Mouse (Mus musculus) embryo, embryonic 11 days (tissue): ENCODE results near the gene 4930432K21Rik.

Experiments used
- DNase-seq: peaks from one replicate; pipeline ENCODE4 v3.0.0-alpha.2; 2015

The 4930432K21Rik gene

GRCm38 (mm10) chr8:84193566-84193965 lies 45.7 kb downstream of the 4930432K21Rik start:
- DNase-seq: no peak

DNA sequence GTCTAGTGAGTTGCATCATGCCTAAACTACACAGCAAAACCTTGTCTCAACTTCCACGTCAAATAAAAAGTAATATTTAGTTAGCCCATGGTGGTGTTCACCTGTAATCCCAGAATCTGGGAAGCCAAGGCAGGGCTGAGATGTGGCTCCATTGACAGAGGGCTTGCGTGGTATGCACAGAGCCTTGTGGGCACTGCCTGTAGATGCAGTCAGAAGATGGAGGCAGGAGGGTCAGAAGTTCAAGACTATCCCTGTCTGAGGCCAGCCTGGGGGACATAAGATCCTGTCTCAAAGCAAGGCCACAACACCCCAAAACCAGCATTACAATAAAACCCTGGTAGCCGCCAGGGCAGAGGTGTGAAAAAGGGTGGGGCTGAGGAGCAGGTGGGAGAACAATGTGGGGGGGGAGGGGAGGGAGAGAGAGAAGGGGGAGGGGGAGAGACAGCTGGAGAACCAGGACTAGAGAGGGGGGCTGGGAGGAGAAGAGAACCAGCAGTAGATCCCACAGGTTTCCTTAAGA lies 46.5 kb downstream of the 4930432K21Rik start:
- no peak for DNase-seq

- peak; percentile 97 for DNase-seq
These were observed 49.5 kb downstream of the 4930432K21Rik start for GRCm38 (mm10) chr8:84197141-84197921.

DNA sequence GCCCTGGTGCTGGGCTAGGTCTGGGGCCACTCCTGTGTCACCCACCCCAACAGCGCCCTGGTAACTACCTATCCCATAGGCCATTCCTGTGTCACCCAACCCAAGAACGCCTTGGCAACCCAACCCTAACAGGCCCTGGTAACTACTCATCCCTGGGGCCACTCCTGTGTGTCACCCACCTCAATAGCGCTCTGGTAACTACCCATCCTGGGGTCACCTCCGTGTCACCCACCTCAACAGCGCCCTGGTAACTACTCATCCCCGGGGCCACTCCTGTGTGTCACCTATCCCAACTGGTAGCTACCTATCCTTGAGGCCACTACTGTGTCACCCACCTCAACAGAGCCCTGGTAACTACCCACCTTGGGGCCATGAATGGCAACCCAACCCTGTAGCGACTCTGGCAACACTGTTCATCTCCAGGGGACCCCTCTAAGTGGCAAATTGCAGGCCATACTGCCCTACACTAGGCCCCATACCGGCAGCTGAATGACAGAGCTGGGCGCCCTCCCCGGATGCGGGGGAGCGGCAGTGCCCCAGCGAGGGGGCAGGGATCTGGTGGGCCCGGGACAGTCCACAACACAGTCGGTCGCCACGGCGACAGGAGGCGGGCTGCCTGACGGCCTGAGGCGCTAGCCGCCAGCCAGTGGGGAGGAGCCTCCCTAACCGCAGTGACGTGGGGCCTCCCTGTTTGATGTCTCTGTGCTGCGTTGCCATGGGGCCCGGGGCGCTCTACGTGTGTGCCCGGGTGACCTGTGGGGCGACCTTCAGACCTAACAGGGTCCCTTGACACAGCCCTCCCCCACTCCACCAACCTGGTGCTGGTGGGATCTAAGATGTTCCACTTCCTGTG lies 50.3 kb downstream of the 4930432K21Rik start:
- peak; percentile 96 for DNase-seq

DNA sequence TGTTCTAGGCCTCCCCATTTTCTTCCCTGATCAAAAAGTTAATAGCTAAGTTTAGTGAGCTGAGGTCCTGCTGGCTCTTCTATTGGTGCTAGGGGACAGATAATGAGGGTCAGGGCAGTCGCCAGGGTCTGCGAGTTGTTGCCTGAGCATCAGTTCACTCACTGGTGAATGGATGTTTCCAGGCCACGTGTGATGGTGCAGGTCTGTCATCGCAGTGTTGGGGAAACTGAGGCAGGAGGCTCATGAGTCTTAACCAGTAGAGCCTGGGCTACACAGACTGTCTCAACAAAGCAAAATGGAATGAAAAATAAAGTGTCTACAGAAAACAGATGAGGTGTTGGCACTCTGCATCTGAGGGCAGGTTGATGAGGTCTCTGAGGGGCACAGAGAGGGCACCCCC lies 51.0 kb downstream of the 4930432K21Rik start:
- no peak for DNase-seq

GRCm38 (mm10) chr8:84199348-84200125 lies 51.7 kb downstream of the 4930432K21Rik start:
- DNase-seq: no peak

DNA sequence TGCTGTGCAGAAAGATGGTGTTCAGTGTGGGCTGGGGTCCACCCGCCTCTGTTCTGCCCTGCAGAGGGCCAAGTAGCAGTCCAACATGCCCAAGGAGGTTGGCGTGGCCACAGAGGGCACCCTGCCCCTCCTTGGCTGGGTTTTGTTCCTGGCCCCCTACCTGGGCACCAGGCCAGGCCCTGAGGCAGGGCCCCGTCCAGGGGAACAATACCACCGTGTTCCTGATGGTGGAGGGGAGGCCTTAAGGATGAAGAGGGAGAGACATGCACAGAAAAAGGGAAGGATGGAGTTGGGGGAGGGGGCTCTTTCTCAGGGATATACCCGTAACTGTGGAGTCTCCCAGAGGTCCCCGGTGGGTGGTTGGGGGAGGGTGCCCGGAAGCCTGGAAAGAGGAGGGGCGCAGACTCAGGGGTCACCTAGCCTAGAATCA lies 52.3 kb downstream of the 4930432K21Rik start:
- no peak for DNase-seq

DNA sequence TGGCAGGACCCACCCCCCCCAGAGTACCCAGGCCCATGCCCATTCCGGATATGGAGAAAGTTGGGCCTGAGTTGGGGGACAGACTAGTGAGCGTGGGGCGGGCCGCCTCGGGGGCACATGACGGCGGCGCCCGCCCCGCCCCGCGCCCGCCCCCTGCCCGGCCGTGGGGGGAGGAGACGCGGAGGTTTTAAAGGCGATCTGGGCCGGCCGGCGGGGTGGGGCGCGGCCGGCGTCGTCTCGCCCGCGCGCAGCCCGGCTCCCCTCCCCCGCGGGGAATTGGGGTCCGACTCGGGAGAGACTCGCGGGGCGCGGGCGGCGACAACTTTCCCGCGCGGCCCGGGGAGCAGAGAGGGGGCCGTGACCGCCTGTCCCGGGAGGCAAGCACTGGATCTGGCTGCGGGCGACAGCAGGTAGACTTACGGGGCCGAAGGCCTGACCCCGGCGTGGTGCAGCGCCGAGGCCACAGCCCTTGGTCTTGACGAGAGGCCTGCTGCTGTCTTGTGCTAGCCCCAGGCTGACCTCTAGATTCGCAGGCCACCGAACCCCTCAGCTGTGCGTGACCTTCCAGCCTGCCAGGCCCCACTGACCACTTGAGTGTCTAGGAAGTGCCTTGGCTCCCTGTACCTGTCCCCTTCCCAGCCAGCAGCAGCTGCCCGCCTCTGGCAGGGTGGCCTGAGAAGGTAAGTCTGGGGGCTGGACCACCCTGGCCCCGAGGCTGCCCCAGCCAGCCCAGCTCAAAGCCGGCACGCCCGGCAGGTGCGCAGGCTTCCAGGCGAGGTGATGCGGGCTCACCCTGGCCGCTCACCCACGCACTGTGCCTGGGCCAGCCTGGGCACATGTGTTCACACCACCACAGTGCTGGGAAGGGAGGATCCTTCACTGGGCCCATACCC lies 53.1 kb downstream of the 4930432K21Rik start:
- peak; percentile 78 for DNase-seq

- no peak for DNase-seq
These were observed 53.9 kb downstream of the 4930432K21Rik start for GRCm38 (mm10) chr8:84201545-84202245.

DNA sequence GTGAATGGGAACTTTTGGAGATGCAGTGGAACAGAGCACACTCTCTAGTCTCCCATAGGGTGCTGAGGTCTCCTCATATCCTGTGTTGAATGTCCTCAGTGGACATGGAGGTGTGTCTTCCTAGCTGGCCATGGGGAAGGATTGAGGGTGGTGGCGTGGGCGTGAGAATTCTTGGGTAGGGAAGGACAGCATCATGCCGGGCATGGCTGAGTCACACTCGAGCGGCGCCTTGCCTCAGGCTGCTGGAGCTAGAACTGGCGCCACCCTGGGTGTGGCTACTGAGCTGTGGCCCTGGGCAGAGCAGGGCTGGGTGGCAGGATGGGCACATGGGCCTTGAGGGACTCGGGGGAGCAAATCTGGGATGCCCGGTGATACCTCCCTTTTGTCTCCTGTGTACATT lies 54.6 kb downstream of the 4930432K21Rik start:
- DNase-seq: no peak

GRCm38 (mm10) chr8:84202938-84203917 lies 55.4 kb downstream of the 4930432K21Rik start:
- DNase-seq: peak; percentile 83

DNA sequence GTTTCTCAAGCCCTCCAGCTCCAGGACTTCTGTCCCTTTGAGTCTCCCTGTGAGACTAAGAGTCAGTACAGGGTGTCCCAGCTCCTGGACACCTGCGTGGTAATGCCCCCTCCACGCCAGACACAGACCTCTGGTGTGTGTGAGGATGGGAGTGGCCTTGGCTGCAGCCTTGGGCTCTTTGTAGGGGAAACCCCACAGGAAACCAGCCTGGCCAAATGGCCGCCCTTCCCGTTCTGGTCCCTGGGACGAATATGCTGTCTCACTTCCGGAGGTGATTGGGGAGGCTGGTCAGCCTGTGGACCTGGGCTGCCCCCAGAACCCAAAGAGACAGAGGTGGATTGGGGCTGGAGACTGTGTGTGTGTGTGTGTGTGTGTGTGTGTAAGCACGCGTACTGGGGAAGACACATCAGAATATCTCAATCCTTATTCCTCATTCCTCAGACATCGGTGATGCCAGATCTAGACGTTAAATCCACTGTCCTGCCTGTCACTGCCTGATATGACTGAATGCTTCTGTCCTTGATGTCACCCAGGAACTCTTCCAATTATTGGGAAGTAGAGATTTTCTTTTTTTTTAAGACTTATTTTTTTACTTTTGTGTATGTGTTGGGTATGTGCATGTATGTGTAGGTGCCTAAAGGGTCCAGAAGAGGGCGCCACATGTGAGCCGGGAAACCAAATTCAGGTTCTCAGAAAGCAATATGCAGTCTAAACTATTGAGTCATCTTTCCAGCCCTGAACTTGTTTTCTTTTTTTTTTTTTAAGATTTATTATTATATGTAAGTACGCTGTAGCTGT lies 56.3 kb downstream of the 4930432K21Rik start:
- no peak for DNase-seq

DNA sequence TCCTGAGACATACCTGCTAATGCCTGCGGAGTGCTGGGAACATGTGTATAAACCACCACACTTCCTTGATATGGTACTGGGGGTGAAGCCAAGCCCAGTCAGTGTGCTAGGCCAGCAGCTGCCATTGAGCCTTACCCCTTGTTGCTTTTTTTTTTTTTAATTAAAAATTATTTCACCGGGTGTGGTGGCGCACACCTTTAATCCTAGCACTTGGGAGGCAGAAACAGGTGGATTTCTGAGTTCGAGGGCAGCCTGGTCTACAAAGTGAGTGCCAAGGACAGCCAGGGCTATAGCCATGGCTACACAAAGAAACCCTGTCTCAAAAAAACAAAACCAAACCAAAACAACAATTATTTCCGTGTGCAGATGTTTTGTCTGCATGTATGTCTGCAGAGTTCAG lies 57.2 kb downstream of the 4930432K21Rik start:
- no peak for DNase-seq

DNA sequence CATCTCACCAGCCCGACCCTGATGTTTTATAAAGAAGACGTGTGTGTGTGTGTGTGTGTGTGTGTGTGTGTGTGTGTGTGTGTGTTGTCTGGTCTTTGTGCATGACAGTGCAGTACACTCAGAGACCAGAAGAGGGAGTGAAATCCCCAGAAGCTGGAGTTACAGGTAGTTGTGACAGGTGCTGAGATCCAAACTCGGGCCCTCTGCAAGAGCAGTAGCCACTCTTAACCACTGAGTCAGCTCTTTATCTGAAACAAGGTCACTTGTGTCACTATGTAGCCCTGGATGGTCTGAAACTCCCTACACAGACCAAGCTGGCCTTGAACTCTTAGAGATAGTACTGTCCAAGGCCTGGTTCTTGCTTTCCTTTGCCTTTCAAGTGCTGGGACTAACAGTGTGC lies 58.8 kb downstream of the 4930432K21Rik start:
- no peak for DNase-seq

GRCm38 (mm10) chr8:84207811-84208210 lies 60.0 kb downstream of the 4930432K21Rik start:
- DNase-seq: peak; percentile 35

DNA sequence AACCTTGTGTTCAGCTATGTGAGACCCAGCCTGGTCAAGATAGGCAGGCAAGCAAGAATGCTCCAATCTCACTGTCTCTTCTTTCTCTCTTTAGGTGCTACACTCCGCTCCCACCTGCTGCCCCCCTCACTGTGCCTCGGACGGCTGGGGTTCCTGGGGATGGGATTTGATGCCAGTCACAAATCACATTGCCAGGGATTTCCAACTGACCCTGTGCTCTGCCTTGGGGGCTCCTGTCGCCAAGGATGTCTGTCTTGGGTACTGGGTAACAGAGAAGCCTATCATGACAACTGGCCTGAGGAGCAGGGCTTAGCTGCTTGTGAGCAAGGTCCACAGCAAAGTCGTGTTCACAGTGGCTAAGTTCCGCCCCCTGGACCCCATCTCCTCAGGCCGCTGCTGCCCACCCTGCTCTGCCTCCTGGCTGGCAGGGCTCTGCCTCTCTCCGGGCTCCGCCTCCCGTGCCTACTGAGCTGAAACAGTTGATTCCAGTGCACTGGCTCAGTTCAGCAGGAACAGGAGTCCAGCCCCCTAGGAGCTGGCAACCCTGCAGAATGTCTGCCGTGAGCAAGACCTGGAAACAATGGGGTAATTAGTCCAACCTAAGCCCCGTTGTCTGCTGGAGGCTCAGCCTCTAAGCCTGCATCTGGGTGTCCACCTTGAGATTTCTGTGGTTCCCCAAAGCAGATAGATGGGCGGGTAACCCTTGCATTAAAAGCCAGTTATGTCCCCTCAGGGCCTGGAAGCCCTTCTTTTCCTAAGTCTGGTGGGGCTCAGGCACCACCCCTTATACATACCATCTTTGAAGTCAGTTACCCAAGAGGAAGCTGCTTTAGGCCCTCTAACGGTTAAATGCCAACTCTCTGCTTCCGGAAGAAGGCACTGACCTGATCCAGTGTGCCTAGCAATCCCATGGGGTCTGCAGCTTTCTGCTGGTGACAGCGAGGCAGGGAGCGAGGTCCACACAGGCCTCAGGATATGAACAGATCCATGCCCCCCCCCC lies 60.9 kb downstream of the 4930432K21Rik start:
- DNase-seq: peak; percentile 9

- DNase-seq: peak; percentile 88
These were observed 62.5 kb downstream of the 4930432K21Rik start for GRCm38 (mm10) chr8:84210167-84210791.
